Mouse (Mus musculus): Measurements from ENCODE around the gene Gpa33.

DNA sequence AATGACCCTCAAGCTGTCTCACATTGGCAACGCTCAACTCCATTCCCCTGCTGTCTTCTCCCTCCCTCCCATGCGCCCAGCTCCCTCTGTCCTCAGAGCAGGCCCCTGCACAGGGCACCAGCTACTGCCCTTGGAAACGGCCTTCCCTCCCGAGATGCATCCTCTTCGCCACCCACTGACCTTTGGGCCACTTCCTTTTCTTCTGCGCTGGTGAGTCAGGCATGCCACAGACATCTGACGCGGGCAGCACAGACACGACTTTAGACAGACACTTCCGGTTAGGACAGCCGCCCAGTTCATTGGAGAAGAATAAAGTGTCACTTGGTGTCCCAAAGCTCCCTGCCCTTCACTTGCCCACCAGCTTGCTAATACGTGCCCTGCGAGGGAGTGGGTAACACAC lies 8.1 kb downstream of the Gpa33 start:
- TF ChIP-seq CTCF (conservative IDR thresholded peaks at IDR 0.05 in 1 of 2, IDR thresholded peaks at IDR 0.05 in 1 of 2; ENCODE audit: low read depth in 2 of 2, low read length in 2 of 2) (no peak), POLR2A (IDR thresholded peaks at IDR 0.05; ENCODE audit: low read depth, low read length) (no peak), BHLHE40 (IDR thresholded peaks at IDR 0.05; ENCODE audit: low read depth, low read length) (no peak), SIN3A (IDR thresholded peaks at IDR 0.05; ENCODE audit: low read length) (no peak), TBP (conservative IDR thresholded peaks at IDR 0.05; ENCODE audit: low read depth, low read length) (no peak)

Data from CH12.LX (cell line).